Mouse (Mus musculus) hindbrain, embryonic 14.5 days (tissue): Measurements from ENCODE around the gene D16Ertd472e. TPM values are rescaled to one million over a fixed set of nuclear protein-coding genes. Genes with fewer than 3 reads are reported as not detected.
A peak's percentile ranks its signal among the peaks of the same experiment; 100 is the strongest.

ENCODE experiments used
- ATAC-seq: fragments of 200-750 bp; cut with Nextera tagmentation; 2 replicates; pipeline ENCODE4 v1.8.0; 2017; ENCODE audit warnings: moderate number of reproducible peaks, mild to moderate bottlenecking, moderate TSS enrichment, moderate library complexity; ENCODE audit not compliant: low FRiP score
- DNase-seq: peaks from one replicate; pipeline ENCODE4 v3.0.0-alpha.2; 2015; ENCODE audit warnings: low spot score
- H3K27ac ChIP-seq: fragments of 300-500 bp; sonication (generic); 2 replicates; pipeline ENCODE4 v1.5.1; 2014; ENCODE audit warnings: mild to moderate bottlenecking, moderate library complexity
- H3K27me3 ChIP-seq: fragments of 300-500 bp; sonication (generic); 2 replicates; pipeline ENCODE4 v1.6.1; 2014; ENCODE audit warnings: mild to moderate bottlenecking, low read length, mixed read lengths; ENCODE audit not compliant: control insufficient read depth, insufficient read depth
- H3K36me3 ChIP-seq: fragments of 300-500 bp; sonication (generic); replicated peaks from 2 replicates; pipeline ENCODE4 v1.6.1; 2014; ENCODE audit not compliant: control insufficient read depth, insufficient read depth
- H3K4me1 ChIP-seq: fragments of 300-500 bp; sonication (generic); replicated peaks from 2 replicates; pipeline ENCODE4 v1.6.1; 2014; ENCODE audit warnings: antibody characterized with exemption, low read length, mixed read lengths; ENCODE audit not compliant: control insufficient read depth, insufficient read depth
- H3K4me2 ChIP-seq: fragments of 300-500 bp; sonication (generic); replicated peaks from 2 replicates; pipeline ENCODE4 v1.6.1; 2014; ENCODE audit warnings: mild to moderate bottlenecking, moderate library complexity
- H3K4me3 ChIP-seq: fragments of 300-500 bp; sonication (generic); replicated peaks from 2 replicates; pipeline ENCODE4 v1.5.1; 2014; ENCODE audit warnings: mild to moderate bottlenecking, low read length
- H3K9ac ChIP-seq: fragments of 300-500 bp; sonication (generic); 2 replicates; pipeline ENCODE4 v1.6.1; 2014
- H3K9me3 ChIP-seq: fragments of 300-500 bp; sonication (generic); 2 replicates; pipeline ENCODE4 v1.6.1; 2016; ENCODE audit warnings: low read length; ENCODE audit not compliant: control insufficient read depth
- WGBS: fragments of 180-500 bp; shearing (Covaris S2); extraction: QIAGEN DNeasy Blood & Tissue Kit; methylation state at CpG from one replicate; pipeline ENCODE4 v1.1.7; 2014; 5-methylcytosine and 5-hydroxymethylcytosine counted together
- polyA plus RNA-seq: library from polyadenylated mRNA; unstranded; fragments of >200 nt; fragmentation: Nextera tagmentation; extraction: Ambion mirVana; gene quantifications from 2 replicates; pipeline ENCODE4 v1.2.1, GENCODE M21; 2014

Gene D16Ertd472e
- polyA plus RNA-seq, result 7.1 and 8.1 TPM in 2 replicates

DNA sequence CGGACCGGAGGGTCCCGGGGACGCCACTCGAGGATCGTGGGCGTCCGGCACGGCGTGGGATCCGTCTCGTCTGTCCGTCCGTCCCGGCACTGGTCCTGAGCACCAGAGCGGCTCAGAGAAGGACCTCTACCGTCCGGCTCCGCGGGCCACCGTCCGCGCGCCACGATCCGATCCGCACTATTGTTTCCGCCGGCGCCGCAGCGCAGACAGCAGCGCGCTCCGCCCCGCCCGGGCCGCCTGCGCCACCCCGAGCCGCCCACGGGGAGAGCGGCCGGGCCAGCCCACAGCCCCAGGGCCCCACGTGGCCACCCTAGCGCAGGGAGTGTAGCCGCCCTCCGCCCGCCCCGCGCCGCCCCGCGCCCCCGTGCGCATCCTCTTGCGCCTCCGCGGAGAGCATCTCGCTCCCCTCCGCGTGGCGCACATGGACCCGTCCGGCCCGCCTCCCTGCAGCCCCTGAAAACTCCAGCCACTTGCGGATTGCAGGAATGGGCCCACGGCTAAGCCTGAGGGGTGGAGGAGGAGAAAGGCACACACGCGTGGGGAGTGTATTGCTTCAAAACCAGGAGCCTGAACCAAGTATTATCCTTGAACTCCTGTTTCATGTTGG lies at the start of gene D16Ertd472e:
Gene D16Ertd472e, minus strand, starts transcription at position 231 of the 607 bp plus-strand sequence.
- DNase-seq, result peak; percentile 81
- peak; percentile 98 for ATAC-seq
- WGBS, result under 1% methylated on average over 58 of the region's 70 CpGs

DNA sequence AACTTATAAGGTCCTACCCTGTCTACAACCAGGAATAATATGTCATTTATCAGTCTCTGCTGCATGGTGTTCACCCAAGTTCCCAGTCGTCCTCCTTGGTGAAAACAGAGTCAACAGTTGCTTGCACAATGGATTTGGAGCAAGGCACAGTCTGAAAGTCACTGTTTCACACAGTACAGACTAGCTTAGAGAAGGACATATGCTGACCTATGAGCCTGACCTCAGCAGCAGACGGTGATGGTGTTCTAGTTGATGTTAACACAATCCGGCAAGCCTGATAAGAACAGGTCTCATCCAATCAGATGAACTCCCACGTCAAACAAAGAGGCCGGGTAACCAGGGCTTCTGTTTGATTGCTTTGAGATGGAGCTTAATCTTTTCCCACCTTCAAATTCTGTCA lies 46.2 kb upstream of the D16Ertd472e start:
- Histone ChIP-seq H3K27ac (no peak overlapping the region), H3K36me3 (no peaks in the 10 kb centered on the region), H3K4me1 (no peaks in the 10 kb centered on the region), H3K4me3 (no peak overlapping the region), H3K27me3 (no peaks in the 10 kb centered on the region), H3K9ac (no peak overlapping the region), H3K9me3 (no peaks in the 10 kb centered on the region), H3K4me2 (no peak overlapping the region)
- no peak for ATAC-seq
- DNase-seq, result no peak
- WGBS, result 71% methylated on average over 5 of the region's 5 CpGs

More for the DNA sequence above, at the start of gene D16Ertd472e:
- Histone ChIP-seq H3K4me3 (peak within 1 kb of the TSS; percentile 87), H3K9me3 (no peaks in the 10 kb centered on the region), H3K4me2 (peak within 1 kb of the TSS; percentile 86), H3K36me3 (no peaks in the 10 kb centered on the region), H3K27me3 (no peaks in the 10 kb centered on the region), H3K9ac (peak within 1 kb of the TSS; percentile 78), H3K27ac (peak within 1 kb of the TSS; percentile 82), H3K4me1 (peaks cover 19% of the 10 kb centered on the region; the same call in 1 of the 2 replicates)

- no peaks in the 10 kb centered on the region for H3K9me3 ChIP-seq
- H3K9ac ChIP-seq, result no peak overlapping the region
- no peak for ATAC-seq
- no peaks in the 10 kb centered on the region for H3K36me3 ChIP-seq
- H3K4me3 ChIP-seq, result no peak overlapping the region
- H3K27ac ChIP-seq, result no peak overlapping the region
- no peaks in the 10 kb centered on the region for H3K4me1 ChIP-seq
- H3K27me3 ChIP-seq, result no peaks in the 10 kb centered on the region
- DNase-seq, result no peak
- 91% methylated on average over 5 of the region's 5 CpGs for WGBS
- H3K4me2 ChIP-seq, result no peak overlapping the region
Measured at GRCm38 (mm10) chr16:78619386-78619785, 42.9 kb upstream of the D16Ertd472e start.

GRCm38 (mm10) chr16:78617757-78618532 lies 41.4 kb upstream of the D16Ertd472e start:
- DNase-seq, result no peak
- Histone ChIP-seq H3K4me1 (no peaks in the 10 kb centered on the region), H3K9ac (no peak overlapping the region), H3K27me3 (no peaks in the 10 kb centered on the region), H3K4me2 (no peak overlapping the region), H3K27ac (no peak overlapping the region), H3K36me3 (no peaks in the 10 kb centered on the region), H3K4me3 (no peak overlapping the region), H3K9me3 (no peaks in the 10 kb centered on the region)
- ATAC-seq, result no peak
- 97% methylated on average over 11 of the region's 11 CpGs for WGBS

GRCm38 (mm10) chr16:78606202-78606601 lies 29.7 kb upstream of the D16Ertd472e start:
- DNase-seq (no peak), ATAC-seq (no peak)
- Histone ChIP-seq H3K4me1 (no peaks in the 10 kb centered on the region), H3K4me2 (no peak overlapping the region), H3K9ac (no peak overlapping the region), H3K27ac (no peak overlapping the region), H3K36me3 (no peaks in the 10 kb centered on the region), H3K4me3 (no peak overlapping the region), H3K27me3 (no peaks in the 10 kb centered on the region), H3K9me3 (peaks cover 6% of the 10 kb centered on the region; the same call in 1 of the 2 replicates)
- WGBS, result 75% methylated on average over 4 of the region's 4 CpGs

- Histone ChIP-seq H3K4me1 (no peaks in the 10 kb centered on the region), H3K27ac (no peak overlapping the region), H3K4me3 (no peak overlapping the region), H3K9ac (no peak overlapping the region), H3K27me3 (no peaks in the 10 kb centered on the region), H3K9me3 (peaks cover 6% of the 10 kb centered on the region; the same call in 1 of the 2 replicates), H3K4me2 (no peak overlapping the region), H3K36me3 (no peaks in the 10 kb centered on the region)
- ATAC-seq (no peak), DNase-seq (no peak)
- 87% methylated on average over 1 of the region's 1 CpGs for WGBS
Measured at GRCm38 (mm10) chr16:78598919-78599318, 22.4 kb upstream of the D16Ertd472e start.

- ATAC-seq (no peak), DNase-seq (no peak)
- Histone ChIP-seq H3K27me3 (no peaks in the 10 kb centered on the region), H3K4me2 (no peak overlapping the region), H3K4me3 (no peak overlapping the region), H3K36me3 (no peaks in the 10 kb centered on the region), H3K4me1 (no peaks in the 10 kb centered on the region), H3K9ac (no peak overlapping the region), H3K27ac (no peak overlapping the region), H3K9me3 (no peaks in the 10 kb centered on the region)
- 70% methylated on average over 2 of the region's 2 CpGs for WGBS
Measured at GRCm38 (mm10) chr16:78596381-78596780, 19.9 kb upstream of the D16Ertd472e start.

GRCm38 (mm10) chr16:78595821-78596220 lies 19.3 kb upstream of the D16Ertd472e start:
- H3K36me3 ChIP-seq, result no peaks in the 10 kb centered on the region
- H3K27ac ChIP-seq, result no peak overlapping the region
- no peak overlapping the region for H3K4me3 ChIP-seq
- H3K9ac ChIP-seq, result no peak overlapping the region
- no peaks in the 10 kb centered on the region for H3K9me3 ChIP-seq
- no peak overlapping the region for H3K4me2 ChIP-seq
- DNase-seq (no peak), ATAC-seq (no peak)
- no peaks in the 10 kb centered on the region for H3K27me3 ChIP-seq
- WGBS, result 90% methylated on average over 7 of the region's 7 CpGs
- no peaks in the 10 kb centered on the region for H3K4me1 ChIP-seq

GRCm38 (mm10) chr16:78594154-78594553 lies 17.6 kb upstream of the D16Ertd472e start:
- H3K4me1 ChIP-seq, result no peaks in the 10 kb centered on the region
- H3K4me3 ChIP-seq, result no peak overlapping the region
- DNase-seq, result no peak
- H3K4me2 ChIP-seq, result no peak overlapping the region
- no peak for ATAC-seq
- no peak overlapping the region for H3K27ac ChIP-seq
- no peak overlapping the region for H3K9ac ChIP-seq
- no peaks in the 10 kb centered on the region for H3K36me3 ChIP-seq
- 83% methylated on average over 3 of the region's 3 CpGs for WGBS
- no peaks in the 10 kb centered on the region for H3K27me3 ChIP-seq
- no peaks in the 10 kb centered on the region for H3K9me3 ChIP-seq
